Mouse (Mus musculus) large intestine, adult 2 months (tissue): ENCODE data around the gene Cyp1a2. TPM values are rescaled to one million over a fixed set of nuclear protein-coding genes. Genes with fewer than 3 reads are reported as not detected.
A peak's percentile ranks its signal among the peaks of the same experiment; 100 is the strongest.
"Not testable (repeated sequence)": the region's sequence is repeated elsewhere in the genome, so short reads cannot be mapped to it uniquely, and the experiment has no call there.

Experiments
- DNase-seq: peaks from one replicate; pipeline ENCODE4 v3.0.0-alpha.2; 2012; ENCODE audit warnings: low read depth, low spot score
- WGBS: fragments of 180-500 bp; shearing (Covaris S2); methylation state at CpG from one replicate; pipeline ENCODE4 v1.1.7; 2018; 5-methylcytosine and 5-hydroxymethylcytosine counted together
- polyA plus RNA-seq: library from polyadenylated mRNA; depleted of rRNA; stranded (reverse); fragments of >200 nt; gene quantifications from 2 replicates; pipeline ENCODE4 v1.2.3, GENCODE M21; 2012; rRNA removed

Gene Cyp1a2
- polyA plus RNA-seq, result not detected in 2 replicates

GRCm38 (mm10) chr9:57683520-57683919 is at the start of gene Cyp1a2:
TSS of gene Cyp1a2 (minus strand) at chr9:57683703.
- 77% methylated on average over 5 of the region's 5 CpGs for WGBS
- DNase-seq, result no peak

DNA sequence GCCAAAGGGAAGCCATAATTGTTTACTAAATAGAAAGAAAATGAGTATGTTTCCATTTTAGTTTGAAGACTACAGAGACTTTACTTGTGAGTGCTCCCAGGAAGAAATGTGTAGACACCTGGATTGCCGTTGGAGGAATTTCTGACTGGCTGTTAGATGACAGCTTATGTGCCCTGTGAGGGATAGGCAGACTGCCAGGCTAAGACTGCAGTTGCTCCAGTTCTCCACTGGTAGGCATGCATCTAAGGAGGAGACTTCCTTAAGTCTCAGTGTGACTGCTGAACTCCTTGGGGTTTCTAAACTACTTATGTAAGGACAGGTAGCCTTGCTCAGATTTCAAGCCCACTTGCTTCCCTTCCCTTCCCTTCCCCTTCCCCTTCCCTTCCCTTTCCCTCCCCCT is 44.8 kb upstream of the Cyp1a2 start:
- no peak for DNase-seq
- WGBS, result 79% methylated on average over 1 of the region's 1 CpGs

DNA sequence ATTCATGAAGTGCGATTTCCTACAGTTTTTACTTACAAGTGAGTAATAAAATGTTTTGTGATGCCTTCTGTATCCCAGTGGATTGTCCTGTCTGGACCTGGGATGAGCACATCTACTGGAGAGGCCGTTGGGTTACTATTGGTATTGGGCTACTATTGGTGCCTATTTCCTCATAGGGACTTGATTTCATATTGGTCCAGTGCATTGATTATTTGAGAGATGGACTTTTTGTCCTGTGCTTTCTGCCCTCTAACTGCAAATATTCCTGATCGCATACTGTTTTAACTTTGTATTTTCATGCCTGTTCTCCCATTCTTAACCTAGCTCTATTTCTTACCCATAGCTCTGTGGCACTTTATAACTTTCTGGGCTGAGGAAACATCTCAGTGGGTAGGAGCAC is 41.2 kb upstream of the Cyp1a2 start:
- DNase-seq, result no peak
- WGBS, result 93% methylated on average over 3 of the region's 3 CpGs

DNA sequence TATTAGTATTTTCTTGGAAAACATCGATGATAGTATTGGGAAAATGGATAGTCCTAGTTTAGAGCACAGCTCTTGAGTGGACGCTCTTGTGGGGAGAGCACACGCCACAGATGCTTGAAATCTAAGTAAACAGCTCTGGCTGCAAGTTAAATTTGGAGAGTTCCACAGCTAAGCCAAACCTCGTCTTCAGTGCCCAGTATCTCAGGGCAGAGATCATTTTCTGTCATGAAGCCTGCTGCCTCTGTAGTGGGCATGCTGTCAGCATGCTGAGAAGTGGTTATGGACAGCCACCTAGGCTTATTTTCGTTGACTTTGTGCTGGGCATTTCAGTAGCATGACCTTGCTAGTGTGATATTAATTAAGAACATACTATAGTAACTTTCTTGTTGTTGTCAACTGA is 40.3 kb upstream of the Cyp1a2 start:
- no peak for DNase-seq
- 58% methylated on average over 5 of the region's 5 CpGs for WGBS

DNA sequence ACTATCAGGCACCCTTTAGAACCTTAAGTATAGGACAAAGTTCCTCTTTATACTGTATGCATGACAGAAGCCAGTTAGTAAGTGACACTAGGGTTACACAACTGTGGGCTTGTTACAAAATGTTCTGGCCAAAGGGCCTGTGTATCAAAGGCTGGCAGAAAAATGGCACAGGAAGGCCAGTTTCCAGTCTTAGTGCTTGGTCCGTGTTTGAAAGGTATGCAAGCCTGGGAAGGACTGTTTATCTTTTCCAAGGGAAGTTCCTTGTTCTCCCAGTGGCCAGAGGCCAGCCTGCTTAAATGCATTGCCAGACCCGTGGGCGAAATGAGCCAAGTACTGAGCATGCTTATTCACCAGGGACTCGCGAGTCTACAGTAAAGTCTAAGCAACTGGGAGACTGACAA is 39.8 kb upstream of the Cyp1a2 start:
- 3% methylated on average over 5 of the region's 5 CpGs for WGBS
- peak; percentile 28 for DNase-seq

- DNase-seq, result no peak
- 55% methylated on average over 1 of the region's 1 CpGs for WGBS
Observed at GRCm38 (mm10) chr9:57722371-57722770, 38.9 kb upstream of the Cyp1a2 start.

DNA sequence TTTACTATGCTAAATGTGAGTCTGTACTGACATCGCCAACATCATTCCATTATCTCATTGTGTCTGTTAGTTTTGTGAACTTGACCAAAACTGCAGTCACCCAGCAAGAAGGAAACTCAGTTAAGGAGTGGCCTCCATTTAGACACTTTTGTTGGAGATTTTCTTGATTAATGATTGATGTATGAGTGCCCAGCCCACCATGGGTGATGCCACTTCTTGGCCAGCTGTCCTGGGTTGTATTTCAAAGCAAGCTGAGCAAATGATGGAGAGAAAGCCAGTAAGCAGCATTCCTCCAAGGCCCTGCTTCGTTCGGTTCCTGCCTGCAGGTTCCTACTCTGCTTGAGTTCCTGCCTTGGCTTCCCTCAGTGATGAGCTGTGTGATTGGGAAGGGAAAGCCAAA is 37.2 kb upstream of the Cyp1a2 start:
- WGBS, result 77% methylated on average over 3 of the region's 3 CpGs
- no peak for DNase-seq

- DNase-seq, result no peak
- 84% methylated on average over 7 of the region's 7 CpGs for WGBS
Observed at GRCm38 (mm10) chr9:57718408-57718807, 34.9 kb upstream of the Cyp1a2 start.

DNA sequence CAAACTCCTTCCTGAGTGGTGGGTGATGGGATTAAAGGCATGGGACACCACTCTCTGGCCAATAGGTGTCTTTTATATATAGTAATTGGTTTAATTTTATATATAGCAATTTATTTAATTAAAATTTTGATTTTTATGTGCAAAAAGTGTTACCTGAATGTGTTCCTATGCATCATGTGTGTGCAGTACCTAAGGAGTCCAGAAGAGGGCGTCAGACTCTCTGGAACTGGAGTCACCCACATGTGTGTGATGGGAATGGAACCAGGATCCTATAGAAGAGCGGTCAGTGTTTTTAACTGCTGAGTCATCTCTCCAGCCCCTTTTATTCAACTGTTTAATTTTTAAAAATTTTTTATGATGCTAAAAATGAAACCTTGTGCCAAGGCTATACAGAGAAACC is 28.7 kb upstream of the Cyp1a2 start:
- WGBS, result 78% methylated on average over 2 of the region's 2 CpGs

GRCm38 (mm10) chr9:57710214-57710613 is 26.7 kb upstream of the Cyp1a2 start:
- not testable (repeated sequence) for DNase-seq

More for the DNA sequence above, 28.7 kb upstream of the Cyp1a2 start:
- DNase-seq, result no peak

DNA sequence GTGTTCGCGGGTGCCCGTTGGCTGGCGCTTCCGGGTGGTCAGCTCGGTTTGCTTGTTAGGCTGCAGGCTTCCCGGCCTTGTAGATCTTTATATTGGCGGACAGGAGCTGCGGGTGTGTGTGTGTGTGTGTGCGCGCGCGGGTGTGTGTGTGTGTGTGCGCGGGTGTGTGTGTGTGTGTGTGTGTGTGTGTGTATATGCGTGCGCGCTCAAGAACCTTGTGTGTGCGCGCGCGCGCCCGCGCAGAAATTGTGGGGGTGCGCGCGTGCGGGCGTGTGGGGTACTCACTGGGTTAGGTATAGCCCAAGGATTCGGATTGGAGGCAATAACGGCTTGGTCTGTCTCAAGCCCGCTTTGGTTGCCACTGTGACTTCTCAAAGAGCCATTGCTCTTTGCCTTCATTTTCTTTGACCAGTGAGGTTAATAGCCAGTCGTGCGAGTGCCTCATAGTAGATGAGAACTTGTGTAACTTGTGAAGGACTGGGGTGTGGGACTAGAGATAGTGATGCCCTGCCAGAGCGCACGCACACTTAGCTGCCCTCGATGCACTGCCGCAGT is 25.3 kb upstream of the Cyp1a2 start:
- DNase-seq, result no peak
- WGBS, result 2% methylated on average over 39 of the region's 39 CpGs

More at GRCm38 (mm10) chr9:57710214-57710613, 26.7 kb upstream of the Cyp1a2 start:
- 74% methylated on average over 5 of the region's 5 CpGs for WGBS

GRCm38 (mm10) chr9:57708068-57708719 is 24.7 kb upstream of the Cyp1a2 start, which contains the start of gene Edc3:
TSS of gene Edc3 (plus strand) at chr9:57708540.
- DNase-seq, result peak; percentile 62
- WGBS, result under 1% methylated on average over 23 of the region's 23 CpGs

DNA sequence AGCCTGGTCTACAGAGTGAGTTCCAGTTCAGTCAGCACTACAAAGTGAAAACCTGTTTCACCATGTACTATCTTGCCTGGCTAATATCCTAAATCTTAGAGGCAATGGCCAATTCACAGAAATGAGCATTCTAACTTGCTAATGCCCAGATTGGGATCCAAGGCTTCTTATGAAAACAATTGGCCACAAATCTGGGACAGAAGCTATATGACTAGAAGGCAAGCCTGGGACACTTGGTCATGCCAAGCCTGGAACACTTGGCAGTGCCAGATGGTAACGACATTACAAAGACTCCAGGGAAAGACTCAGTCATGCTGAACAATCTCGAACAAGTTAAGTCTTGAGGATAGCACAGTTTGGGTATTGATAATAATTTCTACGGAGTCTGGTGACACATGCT is 23.0 kb upstream of the Cyp1a2 start:
- WGBS, result 90% methylated on average over 3 of the region's 3 CpGs
- DNase-seq, result no peak

- WGBS, result 79% methylated on average over 1 of the region's 1 CpGs
- DNase-seq, result no peak
Observed at GRCm38 (mm10) chr9:57698466-57699150, 15.1 kb upstream of the Cyp1a2 start.

GRCm38 (mm10) chr9:57697380-57697779 is 13.9 kb upstream of the Cyp1a2 start:
- DNase-seq, result no peak
- WGBS, result 47% methylated on average over 4 of the region's 4 CpGs

DNA sequence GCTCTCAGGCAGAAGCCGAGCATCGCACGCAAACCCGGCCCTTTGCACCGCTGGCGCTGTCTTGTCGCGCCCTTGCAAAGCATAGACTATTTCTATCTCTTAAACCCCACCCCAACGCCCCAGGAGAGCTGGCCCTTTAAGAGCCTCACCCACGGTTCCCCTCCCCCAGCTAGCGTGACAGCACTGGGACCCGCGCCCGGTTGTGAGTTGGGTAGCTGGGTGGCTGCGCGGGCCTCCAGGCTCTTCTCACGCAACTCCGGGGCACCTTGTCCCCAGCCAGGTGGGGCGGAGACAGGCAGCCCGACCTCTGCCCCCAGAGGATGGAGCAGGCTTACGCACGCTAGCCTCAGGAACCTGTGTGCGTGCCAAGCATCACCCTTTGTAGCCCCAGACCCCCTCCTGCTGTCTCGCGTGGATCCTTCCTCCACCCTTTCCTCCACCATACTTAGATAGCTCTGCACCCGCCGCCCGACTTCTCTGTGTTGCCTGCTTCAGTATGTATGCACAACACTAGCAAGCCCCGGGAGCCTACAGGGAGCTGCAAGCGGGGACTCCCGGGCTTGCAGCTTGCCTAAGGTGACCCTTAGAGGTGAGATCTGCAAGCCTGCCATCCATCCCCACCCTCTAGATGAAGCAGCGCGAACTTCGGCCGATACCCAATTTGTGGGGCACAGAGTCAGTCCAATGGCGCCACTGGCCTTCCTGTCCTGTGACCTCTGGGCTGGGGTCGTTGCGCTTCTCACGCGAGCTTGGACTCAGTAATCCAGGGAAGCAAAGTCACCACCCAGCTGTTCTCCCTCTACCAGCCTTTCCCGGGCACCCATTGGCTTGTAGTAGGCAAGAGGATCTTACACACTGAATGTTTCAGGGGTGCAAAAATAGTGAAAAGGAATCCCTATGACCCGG is 13.1 kb upstream of the Cyp1a2 start:
- DNase-seq, result no peak
- 7% methylated on average over 42 of the region's 42 CpGs for WGBS

- 73% methylated on average over 2 of the region's 2 CpGs for WGBS
- DNase-seq, result no peak
Observed at GRCm38 (mm10) chr9:57694108-57694507, 10.6 kb upstream of the Cyp1a2 start.

GRCm38 (mm10) chr9:57688606-57689005 is 5.1 kb upstream of the Cyp1a2 start:
- DNase-seq, result no peak
- 38% methylated on average over 2 of the region's 2 CpGs for WGBS

GRCm38 (mm10) chr9:57688158-57688557 is 4.7 kb upstream of the Cyp1a2 start:
- 25% methylated on average over 2 of the region's 2 CpGs for WGBS
- DNase-seq, result no peak

- WGBS, result 85% methylated on average over 2 of the region's 2 CpGs
- no peak for DNase-seq
Observed at GRCm38 (mm10) chr9:57687751-57688150, 4.2 kb upstream of the Cyp1a2 start, which contains the start of gene Cyp1a1. TSS of gene Cyp1a1 (plus strand) at chr9:57687928.
